Mouse (Mus musculus) CD4-positive helper T cell, adult 2 months (primary cell): Measurements from ENCODE around the gene Slc15a4.

Source experiments
- DNase-seq: peaks from one replicate; pipeline ENCODE4 v3.0.0-alpha.2; 2012; ENCODE audit warnings: low read depth, missing footprints, low spot score

Slc15a4 gene

DNA sequence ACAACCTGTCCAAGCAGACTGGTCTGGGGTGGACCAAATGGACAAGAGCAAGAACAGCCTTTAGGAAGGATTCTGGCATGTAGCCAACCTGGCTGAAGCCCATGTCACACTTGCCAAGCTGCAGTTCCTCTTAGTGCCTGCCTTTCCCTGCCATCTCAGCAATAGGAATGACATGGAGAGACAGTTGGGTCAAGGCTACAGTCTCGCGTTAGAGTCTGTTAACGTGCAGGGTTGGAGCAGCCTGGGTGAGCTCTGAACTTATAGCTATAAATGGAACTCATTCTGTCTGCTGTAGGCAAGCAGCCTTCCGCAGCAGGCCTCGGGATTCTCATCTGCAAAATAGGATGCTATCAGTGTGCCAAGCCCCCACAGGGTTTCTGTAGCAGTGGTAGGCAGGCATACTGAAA, 86.1 kb downstream of the Slc15a4 start:
- no peak for DNase-seq
